Mouse (Mus musculus) ES-E14 (cell line): ENCODE results near the gene Nek1. TPM values are rescaled to one million over a fixed set of nuclear protein-coding genes. Genes with fewer than 3 reads are reported as not detected.

Experiments used
- DNase-seq: peaks from one replicate; pipeline ENCODE4 v3.0.0-alpha.2; 2013; ENCODE audit warnings: low read depth, low spot score
- H3K27ac ChIP-seq: 2 replicates; pipeline ENCODE4 v1.5.1; 2012; ENCODE audit warnings: low read depth, mild to moderate bottlenecking, low read length, moderate library complexity, mixed read lengths; ENCODE audit not compliant: poor library complexity, insufficient read depth, severe bottlenecking
- H3K36me3 ChIP-seq: 2 replicates; pipeline ENCODE4 v1.6.1; 2012; ENCODE audit warnings: mild to moderate bottlenecking, low read length, moderate library complexity, mixed read lengths; ENCODE audit not compliant: control insufficient read depth, poor library complexity, insufficient read depth, severe bottlenecking
- H3K4me1 ChIP-seq, 2 experiments: fragments of 150-350 bp in 1 of 2; sonication (generic) in 1 of 2; 2 replicates each; pipeline ENCODE4 v1.6.1; 2012; ENCODE audit warnings: low read length in 2 of 2, mild to moderate bottlenecking in 1 of 2, mixed read lengths in 1 of 2; ENCODE audit not compliant: control insufficient read depth in 2 of 2, insufficient read depth in 2 of 2, poor library complexity in 1 of 2
- H3K4me3 ChIP-seq, 2 experiments: fragments of 150-350 bp in 1 of 2; sonication (generic) in 1 of 2; 2 replicates each; pipeline ENCODE4 v1.5.1; 2012; ENCODE audit warnings: low read length in 2 of 2, low read depth in 1 of 2, mild to moderate bottlenecking in 1 of 2, mixed read lengths in 1 of 2; ENCODE audit not compliant: insufficient read depth in 1 of 2, poor library complexity in 1 of 2, severe bottlenecking in 1 of 2
- H3K9ac ChIP-seq: 2 replicates; pipeline ENCODE4 v1.6.1; 2012; ENCODE audit warnings: low read depth, mild to moderate bottlenecking, low read length, mixed read lengths; ENCODE audit not compliant: poor library complexity, insufficient read depth, severe bottlenecking
- H3K9me3 ChIP-seq: fragments of 150-350 bp; sonication (generic); 2 replicates; pipeline ENCODE4 v1.6.1; 2012; ENCODE audit warnings: low read depth, mild to moderate bottlenecking, low read length; ENCODE audit not compliant: control insufficient read depth, insufficient read depth
- CHD2 ChIP-seq: IDR thresholded peaks from 2 replicates; pipeline ENCODE4 v1.6.1; 2014; ENCODE audit warnings: mild to moderate bottlenecking, low read depth, low read length, inconsistent platforms
- HCFC1 ChIP-seq: IDR thresholded peaks from 2 replicates; pipeline ENCODE4 v1.6.1; 2012; ENCODE audit warnings: low read length, inconsistent platforms, borderline replicate concordance; ENCODE audit not compliant: insufficient read depth
- MAFK ChIP-seq: IDR thresholded peaks from 2 replicates; pipeline ENCODE4 v1.6.1; 2014; ENCODE audit warnings: mild to moderate bottlenecking, low read depth, low read length, inconsistent platforms; ENCODE audit not compliant: insufficient read depth
- ZC3H11A ChIP-seq: IDR thresholded peaks from 2 replicates; pipeline ENCODE4 v1.6.1; 2012; ENCODE audit warnings: low read depth, mild to moderate bottlenecking, inconsistent platforms, low read length, borderline replicate concordance
- ZNF384 ChIP-seq: IDR thresholded peaks from 2 replicates; pipeline ENCODE4 v1.6.1; 2012; ENCODE audit warnings: low read depth, low read length, inconsistent platforms
- in situ Hi-C, 2 experiments: fragments of 600-800 bp; cut with MboI; formaldehyde crosslinking; loops; one replicate each; pipeline ENCODE4 v1.15.1; 2025; ENCODE audit warnings: low sequenced_read_pairs in 2 of 2, inconsistent platforms in 1 of 2; ENCODE audit not compliant: unreplicated experiment in 2 of 2
- total RNA-seq: library from RNA; depleted of rRNA; stranded (reverse); fragments of 300-350 nt; gene quantifications from 2 replicates; pipeline ENCODE4 v1.2.3, GENCODE M21; 2012

The Nek1 gene
- total RNA-seq, 1 experiment = 8.9 TPM

DNA sequence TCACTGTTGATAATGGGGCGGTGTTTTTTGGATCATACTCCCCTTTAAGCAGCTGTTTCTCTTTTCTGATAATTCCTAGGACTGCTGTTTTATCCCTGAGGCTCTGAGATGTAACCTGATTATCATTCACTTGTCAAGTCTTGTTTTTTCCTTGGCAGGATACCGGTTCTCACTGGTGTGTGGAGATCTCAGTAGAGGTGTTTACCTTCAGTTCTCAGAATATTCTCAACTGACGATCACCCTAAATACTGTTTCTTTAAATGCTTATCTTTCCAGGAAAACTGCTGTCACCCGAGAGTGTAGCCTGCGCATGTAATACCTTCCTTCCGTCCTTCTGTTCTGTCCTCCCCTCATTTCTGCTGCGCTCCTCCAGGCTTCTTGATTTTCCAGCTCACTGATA, 67.4 kb downstream of the Nek1 start:
- in situ Hi-C loops = no loop called here
- Histone ChIP-seq H3K9ac (no peak overlapping the region), H3K36me3 (no peaks in the 10 kb centered on the region), H3K4me1 (no peaks in the 10 kb centered on the region), H3K4me3 (no peak overlapping the region), H3K27ac (no peak overlapping the region), H3K9me3 (no peaks in the 10 kb centered on the region)
- DNase-seq = no peak
- TF ChIP-seq CHD2 (no peak), HCFC1 (no peak), ZNF384 (no peak), ZC3H11A (no peak)

DNA sequence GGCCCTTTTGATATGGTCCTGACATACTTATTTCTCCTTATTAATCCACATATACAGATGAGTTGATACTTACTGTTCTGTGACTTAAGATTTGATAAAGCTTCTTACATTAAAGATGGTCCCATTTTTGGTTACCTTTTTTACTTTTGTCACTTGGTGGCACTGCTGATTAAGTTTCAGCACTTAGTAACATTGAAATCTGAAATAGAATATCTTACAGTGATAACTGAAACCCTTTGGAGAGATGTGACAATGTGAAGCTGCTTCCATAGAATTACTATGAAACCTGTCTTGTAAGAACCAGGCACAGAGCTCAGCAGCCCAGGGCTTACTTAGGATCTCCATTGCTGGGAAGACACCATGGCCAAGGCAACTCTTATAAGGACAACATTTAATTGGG, 82.1 kb downstream of the Nek1 start:
- Histone ChIP-seq H3K4me1 (no peaks in the 10 kb centered on the region), H3K36me3 (no peaks in the 10 kb centered on the region), H3K27ac (no peak overlapping the region), H3K9me3 (no peaks in the 10 kb centered on the region), H3K9ac (no peak overlapping the region), H3K4me3 (no peak overlapping the region)
- in situ Hi-C loops = no loop called here
- TF ChIP-seq CHD2 = no peak
- no peak for TF ChIP-seq ZNF384
- no peak for TF ChIP-seq ZC3H11A
- no peak for TF ChIP-seq HCFC1
- no peak for TF ChIP-seq MAFK
- DNase-seq = no peak

DNA sequence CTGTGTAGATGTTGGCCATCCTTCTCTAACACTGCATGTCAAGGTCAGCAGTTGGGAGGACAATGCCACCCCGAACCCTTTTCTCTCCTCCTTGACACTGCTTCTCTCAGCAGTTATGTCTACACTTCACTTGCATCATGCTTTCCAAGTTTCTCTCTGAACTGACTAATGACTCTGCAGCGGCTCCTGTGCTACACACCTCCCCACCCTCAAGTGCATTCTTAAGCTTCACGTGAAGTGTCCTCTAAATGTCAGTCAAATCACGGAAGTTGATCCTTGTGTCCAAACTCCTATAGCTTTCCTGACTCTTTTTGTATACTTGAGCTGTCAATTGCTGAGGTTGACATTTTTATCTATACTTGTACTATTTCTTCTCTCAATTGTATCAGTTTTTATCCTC, 117.5 kb downstream of the Nek1 start:
- Histone ChIP-seq H3K9ac (no peak overlapping the region), H3K4me1 (no peaks in the 10 kb centered on the region), H3K4me3 (no peak overlapping the region), H3K36me3 (no peaks in the 10 kb centered on the region; the same call in 1 of the 2 replicates), H3K27ac (no peak overlapping the region), H3K9me3 (no peaks in the 10 kb centered on the region)
- TF ChIP-seq MAFK (no peak), ZNF384 (no peak), CHD2 (no peak), ZC3H11A (no peak), HCFC1 (no peak)
- in situ Hi-C loops = no loop called here
- no peak for DNase-seq

DNA sequence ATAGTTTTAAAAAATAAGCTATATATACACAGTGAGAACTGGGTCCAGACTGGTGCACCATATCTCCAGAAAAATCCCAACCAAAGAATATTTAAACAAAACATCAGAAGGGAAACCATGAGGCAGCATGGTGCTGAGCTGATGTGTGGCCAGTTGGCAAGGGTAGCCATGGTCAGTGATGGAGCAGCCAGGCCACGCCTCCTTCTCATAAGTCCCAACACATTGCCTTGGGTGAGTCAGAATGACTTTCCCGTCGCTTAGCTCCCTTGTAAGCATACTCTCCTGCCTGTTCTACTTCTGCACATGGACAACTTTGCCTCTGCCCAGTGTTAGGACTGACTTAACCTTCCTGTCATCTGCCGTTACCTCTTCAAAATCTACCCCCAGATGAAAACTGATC, 118.9 kb downstream of the Nek1 start:
- in situ Hi-C loops = no loop called here
- no peak for DNase-seq
- Histone ChIP-seq H3K36me3 (no peaks in the 10 kb centered on the region; the same call in 1 of the 2 replicates), H3K9me3 (no peaks in the 10 kb centered on the region), H3K9ac (no peak overlapping the region), H3K27ac (no peak overlapping the region), H3K4me1 (no peaks in the 10 kb centered on the region), H3K4me3 (no peak overlapping the region)
- no peak for TF ChIP-seq MAFK
- no peak for TF ChIP-seq ZC3H11A
- no peak for TF ChIP-seq HCFC1
- no peak for TF ChIP-seq CHD2
- no peak for TF ChIP-seq ZNF384

DNA sequence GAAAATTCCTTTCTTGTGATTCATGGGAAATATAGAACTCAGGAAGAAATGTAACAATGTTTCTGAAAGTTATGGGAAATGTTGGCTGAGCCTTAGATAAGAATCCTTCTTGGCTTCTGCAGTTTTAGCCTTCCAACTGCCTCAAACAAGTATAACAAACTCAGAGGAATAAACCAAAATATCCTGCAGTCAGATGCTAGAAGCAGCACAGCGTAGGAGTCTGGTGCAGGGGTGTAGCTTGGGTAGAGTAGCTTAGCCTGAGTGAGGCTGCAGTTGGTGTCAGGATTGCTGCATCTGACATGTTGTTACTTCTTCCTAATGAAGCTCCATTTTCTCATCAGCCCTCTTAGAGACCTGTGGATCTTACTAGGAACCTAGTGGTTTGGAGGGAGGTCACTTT, 128.6 kb downstream of the Nek1 start:
- in situ Hi-C loops = no loop called here
- H3K9me3 ChIP-seq = no peaks in the 10 kb centered on the region

More for the DNA sequence above, 128.6 kb downstream of the Nek1 start:
- Histone ChIP-seq H3K4me3 (no peak overlapping the region), H3K27ac (no peak overlapping the region), H3K4me1 (no peaks in the 10 kb centered on the region), H3K9ac (no peak overlapping the region), H3K36me3 (no peaks in the 10 kb centered on the region; the same call in 1 of the 2 replicates)
- DNase-seq = no peak
- TF ChIP-seq ZNF384 (no peak), MAFK (no peak)
